Mouse (Mus musculus) layer of hippocampus, postnatal 25 days (tissue): ENCODE data around the gene Minpp1. TPM values are rescaled to one million over a fixed set of nuclear protein-coding genes. Genes with fewer than 3 reads are reported as not detected.

ENCODE experiments used
- total RNA-seq, 2 experiments: library from RNA; stranded (reverse); gene quantifications; 2 replicates each; pipeline ENCODE4 v1.2.3; 2021

Gene Minpp1
- total RNA-seq, 2 experiments from 2014 or later, result 60.0 to 62.7 TPM

Other genes with a start within 250 kb of the Minpp1 start
- 10 to 100 TPM; 37.0 to 45.7 TPM for gene Sgms1, start 96.1 kb upstream of the Minpp1 start, total RNA-seq
- gene Rpl9-ps6, start 19.2 kb upstream of the Minpp1 start, total RNA-seq, result 10 to 100 TPM; 23.8 to 33.2 TPM
- gene Papss2, start 110.0 kb downstream of the Minpp1 start, total RNA-seq, result 10 to 100 TPM; 12.1 to 13.8 TPM